ENCODE assay signal across 8 mouse cellular contexts in the genomic region with DNA sequence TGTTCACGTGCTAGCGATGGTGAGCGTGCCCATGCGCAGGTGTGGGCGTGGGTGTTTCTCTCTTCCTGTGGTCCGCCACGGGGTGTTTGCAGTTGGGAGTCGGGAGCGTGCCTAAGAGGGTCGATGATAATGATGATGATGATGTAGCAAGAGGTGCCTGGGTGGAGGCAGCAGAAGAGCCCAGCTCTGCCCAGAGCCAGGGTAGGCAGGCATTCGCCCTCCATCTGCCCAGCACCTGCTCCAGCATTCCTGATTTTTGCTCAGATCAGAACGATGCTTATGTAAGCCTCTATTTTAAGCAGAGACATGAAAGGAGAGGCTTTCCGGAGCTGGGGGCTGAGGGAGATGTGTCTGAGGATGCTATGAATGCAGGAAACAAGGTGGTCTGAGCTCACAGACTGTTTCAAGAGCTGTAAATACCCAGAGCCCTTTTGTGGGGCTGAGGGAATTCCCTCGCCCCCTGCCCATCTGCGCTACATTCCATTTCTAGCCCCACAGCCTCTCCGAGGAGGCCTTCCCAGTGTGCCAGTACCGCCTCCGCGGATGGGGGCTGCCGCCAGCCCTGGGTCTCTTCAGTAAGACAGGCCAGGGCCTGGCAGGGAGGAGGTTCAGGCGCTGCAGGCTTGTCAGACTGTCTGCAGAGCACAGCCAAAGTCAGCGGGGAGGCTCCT. TPM values are rescaled to one million over a fixed set of nuclear protein-coding genes. Genes with fewer than 3 reads are reported as not detected.
DNase-seq lines count a peak whose midpoint lies in the region; ATAC-seq lines count a peak whose summit lies in the region.

No protein-coding gene starts in this region.

- no peak overlapping the region for H3K4me3 ChIP-seq in kidney, embryonic 16.5 days (ENCODE audit: low read length)
- H3K4me3 ChIP-seq in embryonic facial prominence, embryonic 15.5 days (replicated peaks): no peak overlapping the region
- H3K4me3 ChIP-seq in midbrain, embryonic 11.5 days (ENCODE audit: low read depth, low read length): no peak overlapping the region

- peak overlapping the region; percentile 36 for H3K9ac ChIP-seq in kidney, embryonic 16.5 days (replicated peaks; ENCODE audit: low read length)
- H3K9ac ChIP-seq in embryonic facial prominence, embryonic 15.5 days: no peak overlapping the region
- peak overlapping the region; percentile 51 for H3K9ac ChIP-seq in midbrain, embryonic 11.5 days (ENCODE audit: low read length)

- no peaks in the 10 kb centered on the region for H3K9me3 ChIP-seq in kidney, embryonic 16.5 days (ENCODE audit: low read length)
- no peaks in the 10 kb centered on the region for H3K9me3 ChIP-seq in embryonic facial prominence, embryonic 15.5 days (replicated peaks)
- H3K9me3 ChIP-seq in midbrain, embryonic 11.5 days (ENCODE audit: control insufficient read depth, low read length): no peaks in the 10 kb centered on the region

- H3K4me2 ChIP-seq in kidney, embryonic 16.5 days (replicated peaks; ENCODE audit: low read depth, low read length): peak overlapping the region; percentile 36
- peak overlapping the region; percentile 30 for H3K4me2 ChIP-seq in embryonic facial prominence, embryonic 15.5 days (replicated peaks)
- H3K4me2 ChIP-seq in midbrain, embryonic 11.5 days: peak overlapping the region; percentile 35

- H3K36me3 ChIP-seq in kidney, embryonic 16.5 days (ENCODE audit: insufficient read depth, low read length): no peaks in the 10 kb centered on the region
- no peaks in the 10 kb centered on the region for H3K36me3 ChIP-seq in embryonic facial prominence, embryonic 15.5 days
- no peaks in the 10 kb centered on the region for H3K36me3 ChIP-seq in midbrain, embryonic 11.5 days (ENCODE audit: control insufficient read depth, insufficient read depth, low read length)

- DNase-seq in kidney, adult 18-20 months: no peak
- peak; percentile 83 to 90 for DNase-seq in layer of hippocampus, adult 18-20 months (ENCODE audit: low spot score in 2 of 2)
- peak; percentile 91 for DNase-seq in midbrain, embryonic 11.5 days (ENCODE audit: low spot score, missing footprints)
- DNase-seq in testis, postnatal 10 days (ENCODE audit: low spot score): no peak
- no peak for DNase-seq in adrenal gland, postnatal 10 days
- no peak for DNase-seq in kidney, postnatal 4 days

- peaks cover 24% of the 10 kb centered on the region for H3K4me1 ChIP-seq in kidney, embryonic 16.5 days (ENCODE audit: insufficient read depth, low read length)
- H3K4me1 ChIP-seq in embryonic facial prominence, embryonic 15.5 days: peaks cover 62% of the 10 kb centered on the region
- H3K4me1 ChIP-seq in midbrain, embryonic 11.5 days (ENCODE audit: control insufficient read depth, insufficient read depth, low read length): peaks cover 42% of the 10 kb centered on the region

- H3K27me3 ChIP-seq in kidney, embryonic 16.5 days (ENCODE audit: insufficient read depth, low read length): no peaks in the 10 kb centered on the region
- H3K27me3 ChIP-seq in embryonic facial prominence, embryonic 15.5 days: 0 out of 2 replicates have a peak, but pooled peaks cover 5% of the 10 kb centered on the region
- no peaks in the 10 kb centered on the region for H3K27me3 ChIP-seq in midbrain, embryonic 11.5 days (ENCODE audit: control insufficient read depth, insufficient read depth, low read length)

- 43% methylated on average over 22 of the region's 22 CpGs for whole genome bisulfite sequencing in kidney, embryonic 16.5 days
- WGBS in embryonic facial prominence, embryonic 15.5 days: 36% methylated on average over 22 of the region's 22 CpGs
- WGBS in midbrain, embryonic 11.5 days: 30% methylated on average over 22 of the region's 22 CpGs

- ATAC-seq in kidney, embryonic 16.5 days (ENCODE audit: low FRiP score, low TSS enrichment): peak; percentile 23
- ATAC-seq in embryonic facial prominence, embryonic 15.5 days (ENCODE audit: insufficient number of reproducible peaks, low FRiP score, low TSS enrichment, low read depth): peak; percentile 40; the same call in 1 of the 2 replicates
- peak; percentile 30; the same call in 1 of the 2 replicates for ATAC-seq in midbrain, embryonic 11.5 days (ENCODE audit: low FRiP score)

- peak overlapping the region; percentile 67 for H3K27ac ChIP-seq in kidney, embryonic 16.5 days (ENCODE audit: low read length)
- peak overlapping the region; percentile 31 for H3K27ac ChIP-seq in embryonic facial prominence, embryonic 15.5 days (replicated peaks)
- H3K27ac ChIP-seq in midbrain, embryonic 11.5 days (ENCODE audit: low read depth, low read length): peak overlapping the region; percentile 20; the same call in 1 of the 2 replicates

RNA-seq across cellular contexts. Expression of a gene that starts 47.7 kb away (rescaled TPM):
- 8.7 and 9.4 TPM in 2 replicates for polyA plus RNA-seq in kidney, embryonic 16.5 days (2015; fragmentation: Nextera tagmentation; extraction: Ambion mirVana)
- polyA plus RNA-seq in embryonic facial prominence, embryonic 15.5 days (2015; fragmentation: Nextera tagmentation; extraction: Ambion mirVana): 14.5 and 17.3 TPM in 2 replicates
- total RNA-seq in layer of hippocampus, adult 18-20 months (2021): 1 to 10 TPM; 7.5 to 8.0 TPM
- 3.0 and 3.1 TPM in 2 replicates for polyA plus RNA-seq in midbrain, embryonic 11.5 days (2014; fragmentation: Nextera tagmentation; extraction: Ambion mirVana)
- 10 to 100 TPM; 11.7 to 13.7 TPM for total RNA-seq in adrenal gland, postnatal 10 days (2021)

Comparison
In these comparisons a context has a peak if more than half of its experiments do, and no peak if none do; other contexts are left out.
1. DNase-seq: peak in layer of hippocampus, adult 18-20 months (2 of 2) and midbrain, embryonic 11.5 days (single experiment); none in kidney, adult 18-20 months (single experiment), testis, postnatal 10 days (single experiment), adrenal gland, postnatal 10 days (single experiment) and kidney, postnatal 4 days (0 of 2).
2. Peak in every context shown above with its lines, with median percentiles within 50 percentile points of each other: ATAC-seq, H3K27ac ChIP-seq and H3K4me2 ChIP-seq.